Mouse (Mus musculus) myocyte (in vitro differentiated cells): ENCODE measurements around the gene AC129217.1. TPM values are rescaled to one million over a fixed set of nuclear protein-coding genes. Genes with fewer than 3 reads are reported as not detected.
A peak's percentile ranks its signal among the peaks of the same experiment; 100 is the strongest.

Source experiments
- H3K27me3 ChIP-seq: one replicate; pipeline ENCODE4 v1.6.1; 2011; ENCODE audit not compliant: control insufficient read depth, insufficient read depth, insufficient read length
- H3K36me3 ChIP-seq: one replicate; pipeline ENCODE4 v1.6.1; 2011; ENCODE audit not compliant: control insufficient read depth, insufficient read depth
- H3K4me2 ChIP-seq: one replicate; pipeline ENCODE4 v1.6.1; 2011; ENCODE audit warnings: low read depth, control low read depth
- H3K4me3 ChIP-seq: one replicate; pipeline ENCODE4 v1.5.1; 2011; ENCODE audit warnings: mild to moderate bottlenecking, control low read depth, moderate library complexity
- H3K79me2 ChIP-seq: one replicate; pipeline ENCODE4 v1.6.1; 2011; ENCODE audit not compliant: control insufficient read depth, insufficient read depth
- H3ac ChIP-seq: one replicate; pipeline ENCODE4 v1.6.1; 2011; ENCODE audit not compliant: control insufficient read depth, insufficient read length
- CEBPB ChIP-seq: IDR thresholded peaks from 2 replicates; pipeline ENCODE4 v1.6.1; 2011; ENCODE audit warnings: mild to moderate bottlenecking, moderate library complexity; ENCODE audit not compliant: poor library complexity, insufficient read depth, severe bottlenecking
- E2F4 ChIP-seq: IDR thresholded peaks from one replicate; pipeline ENCODE4 v1.6.1; 2011; ENCODE audit warnings: mild to moderate bottlenecking, control low read depth, moderate library complexity; ENCODE audit not compliant: insufficient read depth
- MAX ChIP-seq: IDR thresholded peaks from one replicate; pipeline ENCODE4 v1.6.1; 2011; ENCODE audit warnings: low read depth, mild to moderate bottlenecking, control low read depth
- MYOD1 ChIP-seq, 3 experiments: IDR thresholded peaks; one replicate each; pipeline ENCODE4 v1.6.1; 2011; ENCODE audit warnings: control low read depth in 2 of 3, low read depth in 2 of 3, mild to moderate bottlenecking in 2 of 3, moderate library complexity in 1 of 3; ENCODE audit not compliant: insufficient read length in 2 of 3, control insufficient read depth in 1 of 3
- MYOG ChIP-seq, 3 experiments: IDR thresholded peaks; one replicate each; pipeline ENCODE4 v1.6.1; 2011; ENCODE audit warnings: control low read depth in 2 of 3, low read depth in 2 of 3, mild to moderate bottlenecking in 2 of 3; ENCODE audit not compliant: insufficient read length in 2 of 3, control insufficient read depth in 1 of 3, insufficient read depth in 1 of 3
- POLR2A ChIP-seq: IDR thresholded peaks from one replicate; pipeline ENCODE4 v1.6.1; 2011; ENCODE audit warnings: low read depth, mild to moderate bottlenecking, control low read depth, moderate library complexity; ENCODE audit not compliant: insufficient read length
- POLR2AphosphoS2 ChIP-seq: IDR thresholded peaks from one replicate; pipeline ENCODE4 v1.6.1; 2011; ENCODE audit warnings: low read depth, control low read depth; ENCODE audit not compliant: insufficient read length
- REST ChIP-seq: IDR thresholded peaks from one replicate; pipeline ENCODE4 v1.6.1; 2011; ENCODE audit warnings: mild to moderate bottlenecking, control low read depth, moderate library complexity; ENCODE audit not compliant: insufficient read depth, insufficient read length
- SRF ChIP-seq: IDR thresholded peaks from one replicate; pipeline ENCODE4 v1.6.1; 2011; ENCODE audit warnings: low read depth; ENCODE audit not compliant: control insufficient read depth, insufficient read length
- TCF12 ChIP-seq: IDR thresholded peaks from one replicate; pipeline ENCODE4 v1.6.1; 2011; ENCODE audit warnings: mild to moderate bottlenecking, control low read depth; ENCODE audit not compliant: poor library complexity, insufficient read depth, severe bottlenecking
- TCF3 ChIP-seq: IDR thresholded peaks from one replicate; pipeline ENCODE4 v1.6.1; 2011; ENCODE audit warnings: low read depth, control low read depth; ENCODE audit not compliant: insufficient read length
- USF1 ChIP-seq: IDR thresholded peaks from one replicate; pipeline ENCODE4 v1.6.1; 2011; ENCODE audit warnings: low read depth, mild to moderate bottlenecking, control low read depth, moderate library complexity
- polyA plus RNA-seq: library from polyadenylated mRNA; unstranded; fragments of >200 nt; fragmentation: generic; extraction: Trizol; gene quantifications from one replicate; pipeline ENCODE4 v1.2.1, GENCODE M21; 2012; ENCODE audit warnings: missing spikeins

Gene AC129217.1
- polyA plus RNA-seq, 1 experiment, result 1.00 TPM

GRCm38 (mm10) chr19:8880311-8881033 is 50.9 kb downstream of the AC129217.1 start, which contains the start of gene Uqcc3:
Gene Uqcc3, minus strand, starts transcription at chr19:8880923.
- H3K79me2 ChIP-seq, result no peaks in the 10 kb centered on the region
- H3ac ChIP-seq, result peak within 1 kb of the TSS; percentile 31
- peak; percentile 68 for TF ChIP-seq USF1
- no peak for TF ChIP-seq MYOD1 (IDR thresholded peaks at IDR 0.05; ENCODE audit: control insufficient read depth in 1 of 3, insufficient read length in 2 of 3, low read depth in 2 of 3)
- TF ChIP-seq REST, result no peak
- TF ChIP-seq E2F4, result no peak
- no peak for TF ChIP-seq CEBPB
- TF ChIP-seq MAX, result peak; percentile 80
- TF ChIP-seq SRF, result no peak
- TF ChIP-seq MYOG (IDR thresholded peaks at IDR 0.05; ENCODE audit: control insufficient read depth in 1 of 3, insufficient read depth in 1 of 3, insufficient read length in 2 of 3, low read depth in 2 of 3), result peak in 1 of 3 experiments; percentile 28
- TF ChIP-seq POLR2AphosphoS2, result peak; percentile 76
- peak; percentile 76 for TF ChIP-seq POLR2A
- H3K4me3 ChIP-seq, result peak within 1 kb of the TSS; percentile 72
- H3K4me2 ChIP-seq, result peak within 1 kb of the TSS; percentile 93
- no peaks in the 10 kb centered on the region for H3K27me3 ChIP-seq
- H3K36me3 ChIP-seq, result peaks cover 15% of the 10 kb centered on the region

- Histone ChIP-seq H3K79me2 (no peaks in the 10 kb centered on the region), H3K4me3 (peak overlapping the region; percentile 72), H3K27me3 (no peaks in the 10 kb centered on the region), H3K4me2 (peak overlapping the region; percentile 93), H3ac (peak overlapping the region; percentile 31), H3K36me3 (peaks cover 9% of the 10 kb centered on the region)
- TF ChIP-seq USF1, result no peak
- TF ChIP-seq CEBPB, result no peak
Observed at GRCm38 (mm10) chr19:8881034-8881392, 51.4 kb downstream of the AC129217.1 start.

DNA sequence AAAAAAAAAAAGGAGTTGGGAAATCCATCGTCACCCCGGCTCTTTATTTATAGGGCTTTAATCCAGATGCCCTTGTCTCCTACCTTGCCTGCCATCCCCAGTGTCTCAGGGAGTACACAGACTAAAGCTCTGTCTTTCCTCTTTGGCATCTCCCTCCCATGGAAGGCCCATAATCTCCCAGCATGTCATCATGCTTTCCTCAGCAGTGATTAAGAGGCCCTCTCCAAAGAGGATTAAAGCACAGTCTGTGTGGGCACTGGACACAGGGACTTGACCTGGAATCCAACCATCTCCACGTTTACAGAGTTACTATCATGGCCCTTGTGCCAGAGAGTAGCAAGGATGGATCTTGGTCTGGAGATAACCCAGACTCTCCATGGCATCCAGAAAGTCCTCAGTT is 54.0 kb downstream of the AC129217.1 start, which contains the start of the genes Lbhd1 and Gm49403:
Gene Lbhd1, plus strand, starts transcription at position 117 of the 400 bp plus-strand sequence.
Gene Gm49403, plus strand, starts transcription at position 315 of the 400 bp plus-strand sequence.
- Histone ChIP-seq H3K27me3 (no peaks in the 10 kb centered on the region), H3K36me3 (no peaks in the 10 kb centered on the region), H3K79me2 (peaks cover 3% of the 10 kb centered on the region), H3ac (no peak within 1 kb of the TSS), H3K4me3 (no peak within 1 kb of the TSS), H3K4me2 (no peak within 1 kb of the TSS)
- TF ChIP-seq MYOG (IDR thresholded peaks at IDR 0.05; ENCODE audit: control insufficient read depth in 1 of 3, insufficient read depth in 1 of 3, insufficient read length in 2 of 3, low read depth in 2 of 3), result no peak
- TF ChIP-seq SRF, result no peak
- no peak for TF ChIP-seq MAX
- no peak for TF ChIP-seq REST
- no peak for TF ChIP-seq USF1
- no peak for TF ChIP-seq TCF12
- no peak for TF ChIP-seq POLR2AphosphoS2
- TF ChIP-seq MYOD1 (IDR thresholded peaks at IDR 0.05; ENCODE audit: control insufficient read depth in 1 of 3, insufficient read length in 2 of 3, low read depth in 2 of 3), result no peak
- no peak for TF ChIP-seq TCF3
- no peak for TF ChIP-seq CEBPB
- no peak for TF ChIP-seq E2F4
- no peak for TF ChIP-seq POLR2A

GRCm38 (mm10) chr19:8886916-8887584 is 57.5 kb downstream of the AC129217.1 start:
- Histone ChIP-seq H3K27me3 (no peaks in the 10 kb centered on the region), H3K4me2 (peak overlapping the region; percentile 95), H3K4me3 (peak overlapping the region; percentile 53), H3K79me2 (peaks cover 23% of the 10 kb centered on the region), H3K36me3 (no peaks in the 10 kb centered on the region), H3ac (no peak overlapping the region)
- TF ChIP-seq MYOD1 (IDR thresholded peaks at IDR 0.05; ENCODE audit: control insufficient read depth in 1 of 3, insufficient read length in 2 of 3, low read depth in 2 of 3), result no peak
- no peak for TF ChIP-seq MAX
- no peak for TF ChIP-seq TCF3
- TF ChIP-seq POLR2AphosphoS2, result no peak

GRCm38 (mm10) chr19:8887585-8888463 is 58.3 kb downstream of the AC129217.1 start:
- no peak for TF ChIP-seq CEBPB
- TF ChIP-seq E2F4, result no peak
- TF ChIP-seq MYOG (IDR thresholded peaks at IDR 0.05; ENCODE audit: control insufficient read depth in 1 of 3, insufficient read depth in 1 of 3, insufficient read length in 2 of 3, low read depth in 2 of 3), result no peak
- TF ChIP-seq SRF, result no peak
- no peak for TF ChIP-seq TCF12
- TF ChIP-seq POLR2A, result no peak
- TF ChIP-seq POLR2AphosphoS2, result no peak
- no peak for TF ChIP-seq USF1
- no peak for TF ChIP-seq MYOD1 (IDR thresholded peaks at IDR 0.05; ENCODE audit: control insufficient read depth in 1 of 3, insufficient read length in 2 of 3, low read depth in 2 of 3)
- peaks cover 23% of the 10 kb centered on the region for H3K79me2 ChIP-seq
- peak overlapping the region; percentile 95 for H3K4me2 ChIP-seq

More at GRCm38 (mm10) chr19:8887585-8888463, 58.3 kb downstream of the AC129217.1 start:
- no peaks in the 10 kb centered on the region for H3K36me3 ChIP-seq
- peak overlapping the region; percentile 53 for H3K4me3 ChIP-seq
- peak overlapping the region; percentile 6 for H3ac ChIP-seq
- H3K27me3 ChIP-seq, result no peaks in the 10 kb centered on the region
